Mouse (Mus musculus): Measurements from ENCODE around the gene Cyba. TPM values are rescaled to one million over a fixed set of nuclear protein-coding genes. Genes with fewer than 3 reads are reported as not detected.

Gene Cyba
- polyA plus RNA-seq, 1 experiment: 133 TPM

DNA sequence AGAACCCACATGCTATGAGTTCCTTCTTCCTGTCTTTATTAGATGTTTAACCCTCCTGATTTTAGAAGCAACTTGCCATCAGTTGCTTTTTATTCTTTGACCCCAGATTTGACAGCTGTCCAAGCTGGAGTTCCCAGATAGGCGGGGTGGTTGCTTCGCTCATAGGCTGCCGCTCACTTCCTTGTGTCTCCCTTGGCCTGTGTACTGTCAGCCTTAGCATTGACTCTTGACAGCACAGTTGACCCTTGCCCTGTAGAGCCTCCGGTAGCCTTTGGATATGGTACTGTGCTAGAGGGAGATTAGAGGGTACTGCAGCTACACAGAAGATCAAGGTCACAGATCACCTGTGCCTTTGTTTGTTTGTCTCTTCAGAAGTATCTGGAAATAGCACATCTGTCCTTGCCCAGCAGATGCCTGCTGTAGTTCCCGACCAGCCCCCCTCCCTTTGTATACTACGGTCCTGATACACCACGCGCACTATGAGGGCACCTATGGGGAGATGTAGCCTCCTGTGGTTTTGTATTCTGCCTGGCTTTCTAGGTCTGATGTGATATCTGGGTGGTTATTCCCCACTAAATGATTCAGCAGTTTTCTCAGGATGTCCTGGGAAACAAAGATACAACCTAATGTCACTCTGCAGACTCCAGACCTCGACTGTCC is 27.5 kb downstream of the Cyba start:
- TF ChIP-seq CTCF (IDR thresholded peaks at IDR 0.05; ENCODE audit: borderline replicate concordance, insufficient read depth, low read length): no peak
- TF ChIP-seq POLR2A (IDR thresholded peaks at IDR 0.05; ENCODE audit: low read depth, low read length): no peak
- H3K4me1 ChIP-seq (ENCODE audit: control insufficient read depth, insufficient read depth, low read length): no peaks in the 10 kb centered on the region
- H3K4me3 ChIP-seq (ENCODE audit: insufficient read depth, low read length): no peak overlapping the region
- H3K27ac ChIP-seq (ENCODE audit: insufficient read depth, low read length): no peak overlapping the region

DNA sequence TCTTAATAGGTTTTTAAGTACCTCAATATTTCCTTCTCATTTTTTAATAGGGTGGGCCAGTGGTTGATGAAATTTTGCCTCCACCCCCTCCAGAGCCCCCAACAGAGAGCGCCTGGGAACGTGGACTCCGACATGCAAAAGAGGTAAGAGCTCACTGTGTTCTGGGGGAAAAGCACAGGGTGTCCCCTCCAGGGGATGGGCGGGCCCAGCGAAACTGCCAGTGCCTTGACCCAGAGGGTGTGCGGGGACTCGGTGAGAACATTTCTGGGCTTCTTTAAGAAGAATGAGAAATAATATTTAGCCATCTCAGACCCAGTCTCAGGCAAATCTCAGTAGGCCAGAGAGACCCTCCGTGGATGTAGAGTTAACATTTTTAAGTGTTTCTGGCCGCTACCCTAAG is 34.5 kb downstream of the Cyba start:
- H3K4me3 ChIP-seq (ENCODE audit: insufficient read depth, low read length): no peak overlapping the region
- no peaks in the 10 kb centered on the region for H3K4me1 ChIP-seq (ENCODE audit: control insufficient read depth, insufficient read depth, low read length)
- no peak for TF ChIP-seq CTCF (IDR thresholded peaks at IDR 0.05; ENCODE audit: borderline replicate concordance, insufficient read depth, low read length)
- no peak for TF ChIP-seq POLR2A (IDR thresholded peaks at IDR 0.05; ENCODE audit: low read depth, low read length)
- H3K27ac ChIP-seq (ENCODE audit: insufficient read depth, low read length): no peak overlapping the region

DNA sequence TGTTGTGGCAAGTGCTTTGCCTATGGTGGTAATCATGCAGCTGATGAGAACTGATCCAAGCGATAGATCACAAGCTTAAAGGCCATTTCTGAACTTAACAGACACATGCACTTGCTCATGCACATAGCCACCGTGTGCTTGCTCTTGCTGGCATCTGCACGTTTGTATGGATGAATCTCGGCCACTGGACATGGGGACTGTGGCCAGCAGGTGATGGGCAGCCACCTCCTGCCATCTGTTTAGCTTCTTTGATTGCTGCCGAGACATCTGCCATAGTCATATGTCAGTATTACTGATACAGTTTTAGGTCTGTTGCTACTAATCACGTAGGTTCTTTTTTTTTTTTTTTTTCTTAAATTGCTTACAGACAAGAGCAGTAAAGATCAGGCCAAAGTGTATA is 37.4 kb downstream of the Cyba start:
- Histone ChIP-seq H3K4me1 (ENCODE audit: control insufficient read depth, insufficient read depth, low read length) (no peaks in the 10 kb centered on the region), H3K4me3 (ENCODE audit: insufficient read depth, low read length) (no peak overlapping the region), H3K27ac (ENCODE audit: insufficient read depth, low read length) (no peak overlapping the region)
- TF ChIP-seq CTCF (IDR thresholded peaks at IDR 0.05; ENCODE audit: borderline replicate concordance, insufficient read depth, low read length): no peak
- TF ChIP-seq POLR2A (IDR thresholded peaks at IDR 0.05; ENCODE audit: low read depth, low read length): no peak

DNA sequence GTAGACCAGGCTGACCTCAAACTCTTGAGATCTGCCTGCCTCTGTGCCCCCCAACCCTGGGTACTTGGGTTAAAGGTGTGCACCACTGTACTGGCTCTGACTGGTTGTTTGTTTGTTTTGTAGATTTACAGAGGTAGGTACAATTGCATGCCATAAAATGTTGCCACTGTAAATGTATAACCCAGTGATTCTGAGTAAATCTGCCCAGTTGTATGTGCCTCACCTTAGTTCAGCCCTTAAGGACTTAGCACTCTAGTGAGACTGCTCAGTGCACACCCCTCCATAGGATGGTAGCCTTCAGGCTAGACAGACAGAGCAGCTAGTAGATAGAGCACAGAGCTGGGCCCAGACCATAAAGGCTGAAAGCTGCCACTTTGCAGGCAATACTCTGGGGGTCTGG is 39.0 kb downstream of the Cyba start:
- no peak for TF ChIP-seq POLR2A (IDR thresholded peaks at IDR 0.05; ENCODE audit: low read depth, low read length)
- TF ChIP-seq CTCF (IDR thresholded peaks at IDR 0.05; ENCODE audit: borderline replicate concordance, insufficient read depth, low read length): no peak
- no peak overlapping the region for H3K4me3 ChIP-seq (ENCODE audit: insufficient read depth, low read length)
- H3K27ac ChIP-seq (ENCODE audit: insufficient read depth, low read length): no peak overlapping the region
- H3K4me1 ChIP-seq (ENCODE audit: control insufficient read depth, insufficient read depth, low read length): no peaks in the 10 kb centered on the region

DNA sequence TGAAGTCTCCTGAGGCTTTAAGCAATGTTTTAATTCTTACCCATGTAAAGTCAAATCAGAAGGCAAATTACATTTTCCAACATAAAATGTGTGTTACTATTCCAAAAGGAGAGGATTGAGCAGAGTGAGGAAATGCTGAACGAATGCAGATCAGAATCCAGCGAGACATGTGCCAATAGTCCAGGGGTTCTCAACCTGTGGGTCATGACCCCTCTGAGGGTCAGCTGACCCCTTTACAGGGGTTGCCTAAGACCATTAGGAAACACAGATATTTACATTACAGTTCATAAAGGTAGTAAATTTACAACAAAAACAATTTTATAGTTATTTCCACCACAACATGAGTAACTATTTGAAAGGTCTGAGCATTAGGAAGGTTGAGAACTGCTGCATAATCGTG is 42.0 kb downstream of the Cyba start:
- Histone ChIP-seq H3K4me3 (ENCODE audit: insufficient read depth, low read length) (no peak overlapping the region), H3K27ac (ENCODE audit: insufficient read depth, low read length) (no peak overlapping the region), H3K4me1 (ENCODE audit: control insufficient read depth, insufficient read depth, low read length) (no peaks in the 10 kb centered on the region)
- TF ChIP-seq POLR2A (IDR thresholded peaks at IDR 0.05; ENCODE audit: low read depth, low read length) (no peak), CTCF (IDR thresholded peaks at IDR 0.05; ENCODE audit: borderline replicate concordance, insufficient read depth, low read length) (no peak)

DNA sequence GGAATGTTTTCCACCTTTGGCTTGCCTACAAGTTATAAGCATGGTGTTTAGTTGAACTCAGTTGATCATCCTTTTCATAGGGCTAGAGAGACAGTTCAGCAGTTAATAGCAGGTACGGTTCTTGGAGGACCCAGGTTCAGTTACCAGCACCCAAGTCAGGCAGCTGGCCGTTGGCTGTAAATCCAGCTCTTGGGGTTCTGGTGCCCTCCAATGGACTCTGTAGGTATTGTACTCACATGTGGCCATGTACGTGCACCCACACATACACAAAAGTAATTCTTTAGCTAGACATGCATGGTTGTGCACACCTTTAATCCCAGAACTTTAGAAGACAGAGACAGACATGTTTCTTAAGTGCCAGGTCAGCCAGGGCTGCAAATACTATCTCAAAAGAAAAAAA is 43.4 kb downstream of the Cyba start:
- Histone ChIP-seq H3K4me1 (ENCODE audit: control insufficient read depth, insufficient read depth, low read length) (no peaks in the 10 kb centered on the region), H3K27ac (ENCODE audit: insufficient read depth, low read length) (no peak overlapping the region), H3K4me3 (ENCODE audit: insufficient read depth, low read length) (no peak overlapping the region)
- TF ChIP-seq CTCF (IDR thresholded peaks at IDR 0.05; ENCODE audit: borderline replicate concordance, insufficient read depth, low read length) (no peak), POLR2A (IDR thresholded peaks at IDR 0.05; ENCODE audit: low read depth, low read length) (no peak)

DNA sequence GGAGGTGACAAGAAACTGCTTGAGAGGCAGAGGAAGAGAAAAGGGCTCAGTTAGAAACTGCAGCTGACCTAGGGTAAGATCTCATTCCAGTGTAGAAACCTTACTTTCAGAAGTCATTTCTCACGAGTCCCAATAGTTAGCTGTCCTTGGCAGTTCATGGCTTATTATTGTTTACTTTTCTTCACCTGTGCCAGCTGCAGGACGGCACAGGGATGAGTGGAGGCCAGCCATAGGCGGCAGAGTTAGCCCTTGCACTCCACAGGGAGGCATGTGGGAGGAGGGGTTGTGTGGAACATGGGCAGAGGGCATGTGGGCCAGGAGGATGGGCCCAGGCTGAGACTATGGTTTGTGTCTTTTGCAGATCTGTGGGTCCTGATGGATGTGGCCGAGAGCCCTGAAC is 49.7 kb downstream of the Cyba start:
- TF ChIP-seq CTCF (IDR thresholded peaks at IDR 0.05; ENCODE audit: borderline replicate concordance, insufficient read depth, low read length) (no peak), POLR2A (IDR thresholded peaks at IDR 0.05; ENCODE audit: low read depth, low read length) (no peak)
- peaks cover 3% of the 10 kb centered on the region; the same call in 1 of the 2 replicates for H3K4me1 ChIP-seq (ENCODE audit: control insufficient read depth, insufficient read depth, low read length)
- H3K4me3 ChIP-seq (ENCODE audit: insufficient read depth, low read length): no peak overlapping the region
- H3K27ac ChIP-seq (ENCODE audit: insufficient read depth, low read length): no peak overlapping the region

DNA sequence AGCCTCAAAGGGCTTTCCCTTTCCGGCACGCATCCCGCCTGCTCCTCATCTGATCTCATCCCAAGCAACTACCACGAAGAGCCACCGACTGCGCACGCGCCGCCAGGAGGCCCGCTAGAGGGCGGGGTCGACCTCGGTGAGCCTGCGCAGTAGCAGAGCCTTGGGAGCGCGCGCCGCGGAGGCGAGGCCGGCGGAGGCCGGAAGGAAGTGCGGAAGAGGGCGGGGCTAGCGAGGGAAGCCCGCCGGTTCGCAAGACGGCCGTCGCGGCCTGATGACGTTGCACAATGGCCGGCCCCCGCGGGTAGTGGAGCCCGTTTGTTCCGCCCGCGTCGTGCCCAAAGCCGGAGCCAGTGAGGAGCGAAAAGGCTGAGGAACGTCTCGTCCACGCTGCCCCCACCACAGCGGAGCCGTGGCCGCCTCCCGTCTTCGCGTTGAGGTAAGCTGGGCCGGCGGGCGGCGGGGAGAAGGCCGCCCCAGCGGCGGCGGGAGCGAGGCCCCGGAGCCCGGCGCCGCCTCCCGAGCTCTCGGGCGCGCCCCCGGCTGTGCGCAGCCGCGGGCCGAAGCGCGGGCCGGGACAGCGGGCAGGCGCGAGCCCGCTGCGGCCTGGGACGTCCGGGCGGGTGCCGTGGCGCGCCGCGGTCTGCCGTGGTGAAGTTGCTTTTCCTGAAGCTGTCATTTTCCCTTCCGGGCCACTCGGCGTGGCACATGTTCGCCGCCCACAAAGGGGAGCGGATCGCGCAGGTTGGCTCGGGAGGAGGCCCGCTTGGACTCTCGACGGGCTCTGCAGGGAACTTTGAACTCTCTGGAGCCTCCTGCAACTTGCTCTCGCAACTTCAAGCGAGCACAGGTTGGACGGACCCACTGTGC is 56.1 kb downstream of the Cyba start, which contains the start of gene Zc3h18:
TSS of gene Zc3h18 (plus strand) at position 245 of the 867 bp plus-strand sequence.
- peak within 1 kb of the TSS; percentile 85 for H3K4me3 ChIP-seq (ENCODE audit: insufficient read depth, low read length)
- TF ChIP-seq CTCF (IDR thresholded peaks at IDR 0.05; ENCODE audit: borderline replicate concordance, insufficient read depth, low read length): no peak
- peak; percentile 96 for TF ChIP-seq POLR2A (IDR thresholded peaks at IDR 0.05; ENCODE audit: low read depth, low read length)
- peaks cover 8% of the 10 kb centered on the region for H3K4me1 ChIP-seq (ENCODE audit: control insufficient read depth, insufficient read depth, low read length)
- H3K27ac ChIP-seq (ENCODE audit: insufficient read depth, low read length): peak within 1 kb of the TSS; percentile 94

DNA sequence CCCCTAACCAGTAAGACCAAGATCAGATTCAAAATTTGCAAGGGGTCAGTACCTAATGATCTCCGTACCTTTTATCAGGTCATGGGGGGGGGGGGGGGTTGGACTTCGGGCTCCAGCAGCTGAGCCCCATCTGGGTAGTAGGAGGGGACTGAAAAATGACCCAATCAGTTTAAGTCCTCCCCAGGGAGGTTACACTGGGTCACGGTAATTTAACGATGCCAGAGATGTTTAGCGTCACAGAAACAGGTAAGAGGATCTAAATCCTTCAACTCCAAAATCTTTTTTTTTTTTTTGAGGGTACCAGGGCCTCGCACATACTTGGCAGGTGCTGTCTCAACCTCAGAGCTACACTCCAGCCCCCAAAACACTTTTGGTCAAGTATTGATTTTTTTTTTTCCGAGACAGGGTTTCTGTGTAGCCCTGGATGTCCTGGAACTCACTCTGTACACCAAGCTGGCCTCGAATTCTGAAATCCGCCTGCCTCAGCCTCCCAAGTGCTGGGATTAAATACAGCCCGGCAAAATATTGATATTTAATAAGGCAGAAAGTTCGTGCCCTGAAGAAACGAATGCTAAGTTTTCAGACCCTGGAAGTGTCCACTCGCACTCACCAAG is 56.9 kb downstream of the Cyba start:
- H3K4me3 ChIP-seq (ENCODE audit: insufficient read depth, low read length): peak overlapping the region; percentile 56
- H3K4me1 ChIP-seq (ENCODE audit: control insufficient read depth, insufficient read depth, low read length): peaks cover 8% of the 10 kb centered on the region
- peak overlapping the region; percentile 68; the same call in 1 of the 2 replicates for H3K27ac ChIP-seq (ENCODE audit: insufficient read depth, low read length)
- TF ChIP-seq CTCF (IDR thresholded peaks at IDR 0.05; ENCODE audit: borderline replicate concordance, insufficient read depth, low read length) (no peak), POLR2A (IDR thresholded peaks at IDR 0.05; ENCODE audit: low read depth, low read length) (no peak)

Measured in embryonic fibroblast, embryonic 13.5 days (primary cell).